Mouse (Mus musculus): Measurements from ENCODE around the gene Atp8b2.

The Atp8b2 gene

GRCm38 (mm10) chr3:89899511-89899908 lies 63.8 kb downstream of the Atp8b2 start:
- DNase-seq (ENCODE audit: low read depth): peak; percentile 43

- no peak for DNase-seq (ENCODE audit: low read depth)
Measured at GRCm38 (mm10) chr3:89898870-89899510, 64.3 kb downstream of the Atp8b2 start.

- DNase-seq (ENCODE audit: low read depth): no peak
Measured at GRCm38 (mm10) chr3:89898011-89898410, 65.3 kb downstream of the Atp8b2 start.

- no peak for DNase-seq (ENCODE audit: low read depth)
Measured at GRCm38 (mm10) chr3:89897204-89897796, 66.0 kb downstream of the Atp8b2 start.

GRCm38 (mm10) chr3:89896571-89896970 lies 66.7 kb downstream of the Atp8b2 start:
- DNase-seq (ENCODE audit: low read depth): peak; percentile 51

- DNase-seq (ENCODE audit: low read depth): peak; percentile 61
Measured at GRCm38 (mm10) chr3:89892517-89893106, 70.7 kb downstream of the Atp8b2 start.

- no peak for DNase-seq (ENCODE audit: low read depth)
Measured at GRCm38 (mm10) chr3:89891696-89892095, 71.6 kb downstream of the Atp8b2 start.

- peak; percentile 41 for DNase-seq (ENCODE audit: low read depth)
Measured at GRCm38 (mm10) chr3:89889841-89890430, 73.4 kb downstream of the Atp8b2 start.

All from induced T-regulatory cell, adult 2 months (primary cell).